Mouse (Mus musculus) liver, embryonic 12.5 days (tissue): ENCODE results near the gene Map1b. TPM values are rescaled to one million over a fixed set of nuclear protein-coding genes. Genes with fewer than 3 reads are reported as not detected.
A peak's percentile ranks its signal among the peaks of the same experiment; 100 is the strongest.

ENCODE experiments used
- ATAC-seq: fragments of 200-750 bp; cut with Nextera tagmentation; 2 replicates; pipeline ENCODE4 v1.8.0; 2017; ENCODE audit warnings: moderate number of reproducible peaks, mild to moderate bottlenecking, moderate library complexity
- H3K27ac ChIP-seq: fragments of 300-500 bp; sonication (generic); 2 replicates; pipeline ENCODE4 v1.5.1; 2016; ENCODE audit warnings: mild to moderate bottlenecking
- H3K27me3 ChIP-seq: fragments of 300-500 bp; sonication (generic); replicated peaks from 2 replicates; pipeline ENCODE4 v1.6.1; 2016; ENCODE audit warnings: mild to moderate bottlenecking, moderate library complexity
- H3K36me3 ChIP-seq: fragments of 300-500 bp; sonication (generic); 2 replicates; pipeline ENCODE4 v1.6.1; 2016; ENCODE audit warnings: mild to moderate bottlenecking, moderate library complexity
- H3K4me1 ChIP-seq: fragments of 300-500 bp; sonication (generic); 2 replicates; pipeline ENCODE4 v1.6.1; 2016
- H3K4me2 ChIP-seq: fragments of 300-500 bp; sonication (generic); 2 replicates; pipeline ENCODE4 v1.6.1; 2016; ENCODE audit warnings: mild to moderate bottlenecking, moderate library complexity
- H3K4me3 ChIP-seq: fragments of 300-500 bp; sonication (generic); 2 replicates; pipeline ENCODE4 v1.5.1; 2016; ENCODE audit warnings: mild to moderate bottlenecking, moderate library complexity
- H3K9ac ChIP-seq: fragments of 300-500 bp; sonication (generic); 2 replicates; pipeline ENCODE4 v1.6.1; 2016; ENCODE audit warnings: mild to moderate bottlenecking, moderate library complexity
- H3K9me3 ChIP-seq: fragments of 300-500 bp; sonication (generic); replicated peaks from 2 replicates; pipeline ENCODE4 v1.6.1; 2016; ENCODE audit warnings: mild to moderate bottlenecking, moderate library complexity
- WGBS: fragments of 180-500 bp; shearing (Covaris S2); methylation state at CpG from one replicate; pipeline ENCODE4 v1.1.7; 2016; ENCODE audit not compliant: insufficient replicate concordance; 5-methylcytosine and 5-hydroxymethylcytosine counted together
- polyA plus RNA-seq: library from polyadenylated mRNA; unstranded; fragments of >200 nt; fragmentation: Nextera tagmentation; extraction: Ambion mirVana; gene quantifications from 2 replicates; pipeline ENCODE4 v1.2.1, GENCODE M21; 2016

The Map1b gene
- 11.2 and 12.7 TPM in 2 replicates for polyA plus RNA-seq

- peaks cover 16% of the 10 kb centered on the region for H3K4me1 ChIP-seq
- H3K27ac ChIP-seq, result no peak within 1 kb of the TSS
- H3K9me3 ChIP-seq, result no peaks in the 10 kb centered on the region
- 3% methylated on average over 24 of the region's 32 CpGs for WGBS
- peak within 1 kb of the TSS; percentile 35 for H3K9ac ChIP-seq
- no peaks in the 10 kb centered on the region for H3K36me3 ChIP-seq
- peaks cover 63% of the 10 kb centered on the region for H3K27me3 ChIP-seq
- peak within 1 kb of the TSS; percentile 56 for H3K4me3 ChIP-seq
- H3K4me2 ChIP-seq, result peak within 1 kb of the TSS; percentile 72
- ATAC-seq, result peak; percentile 42; the same call in 1 of the 2 replicates
These were observed at the start of gene Map1b for GRCm38 (mm10) chr13:99516448-99516881. TSS of gene Map1b (minus strand) at chr13:99516540.

- ATAC-seq, result no peak
- no peak overlapping the region for H3K4me3 ChIP-seq
- WGBS, result 16% methylated on average over 3 of the region's 3 CpGs
- H3K27me3 ChIP-seq, result no peaks in the 10 kb centered on the region
- no peaks in the 10 kb centered on the region for H3K36me3 ChIP-seq
- H3K27ac ChIP-seq, result no peak overlapping the region
- no peaks in the 10 kb centered on the region for H3K9me3 ChIP-seq
- H3K9ac ChIP-seq, result no peak overlapping the region
- H3K4me2 ChIP-seq, result no peak overlapping the region
- H3K4me1 ChIP-seq, result no peaks in the 10 kb centered on the region
These were observed 48.0 kb upstream of the Map1b start for GRCm38 (mm10) chr13:99564346-99564745.

- no peak overlapping the region for H3K4me2 ChIP-seq
- H3K9ac ChIP-seq, result no peak overlapping the region
- no peak overlapping the region for H3K27ac ChIP-seq
- H3K4me3 ChIP-seq, result no peak overlapping the region
- ATAC-seq, result no peak
- H3K4me1 ChIP-seq, result no peaks in the 10 kb centered on the region
- WGBS, result 40% methylated on average over 3 of the region's 3 CpGs
- H3K27me3 ChIP-seq, result no peaks in the 10 kb centered on the region
- no peaks in the 10 kb centered on the region for H3K36me3 ChIP-seq
- no peaks in the 10 kb centered on the region for H3K9me3 ChIP-seq
These were observed 46.7 kb upstream of the Map1b start for GRCm38 (mm10) chr13:99563021-99563420.

GRCm38 (mm10) chr13:99561843-99562550 lies 45.7 kb upstream of the Map1b start:
- H3K27me3 ChIP-seq, result no peaks in the 10 kb centered on the region

GRCm38 (mm10) chr13:99560674-99561639 lies 44.6 kb upstream of the Map1b start:
- Histone ChIP-seq H3K36me3 (no peaks in the 10 kb centered on the region), H3K27ac (no peak overlapping the region), H3K4me3 (no peak overlapping the region), H3K4me2 (no peak overlapping the region), H3K4me1 (no peaks in the 10 kb centered on the region), H3K27me3 (no peaks in the 10 kb centered on the region), H3K9ac (no peak overlapping the region), H3K9me3 (no peaks in the 10 kb centered on the region)
- 45% methylated on average over 12 of the region's 13 CpGs for WGBS
- no peak for ATAC-seq

More at GRCm38 (mm10) chr13:99561843-99562550, 45.7 kb upstream of the Map1b start:
- no peak for ATAC-seq
- H3K9me3 ChIP-seq, result no peaks in the 10 kb centered on the region
- H3K4me3 ChIP-seq, result no peak overlapping the region
- no peaks in the 10 kb centered on the region for H3K4me1 ChIP-seq
- no peaks in the 10 kb centered on the region for H3K36me3 ChIP-seq
- H3K4me2 ChIP-seq, result no peak overlapping the region
- H3K27ac ChIP-seq, result no peak overlapping the region
- WGBS, result 48% methylated on average over 10 of the region's 10 CpGs
- H3K9ac ChIP-seq, result no peak overlapping the region

- H3K36me3 ChIP-seq, result no peaks in the 10 kb centered on the region
- no peak overlapping the region for H3K4me2 ChIP-seq
- H3K9ac ChIP-seq, result no peak overlapping the region
- H3K9me3 ChIP-seq, result no peaks in the 10 kb centered on the region
- H3K27ac ChIP-seq, result no peak overlapping the region
- whole genome bisulfite sequencing, result 51% methylated on average over 12 of the region's 12 CpGs
- H3K27me3 ChIP-seq, result no peaks in the 10 kb centered on the region
- H3K4me1 ChIP-seq, result no peaks in the 10 kb centered on the region
- no peak for ATAC-seq
- H3K4me3 ChIP-seq, result no peak overlapping the region
These were observed 42.0 kb upstream of the Map1b start for GRCm38 (mm10) chr13:99558216-99558906.

GRCm38 (mm10) chr13:99557813-99558212 lies 41.5 kb upstream of the Map1b start:
- Histone ChIP-seq H3K4me1 (no peaks in the 10 kb centered on the region), H3K27ac (no peak overlapping the region), H3K36me3 (no peaks in the 10 kb centered on the region), H3K4me2 (no peak overlapping the region), H3K9ac (no peak overlapping the region), H3K4me3 (no peak overlapping the region), H3K27me3 (no peaks in the 10 kb centered on the region), H3K9me3 (no peaks in the 10 kb centered on the region)
- 44% methylated on average over 15 of the region's 15 CpGs for WGBS
- no peak for ATAC-seq

- H3K4me3 ChIP-seq, result no peak overlapping the region
- H3K4me1 ChIP-seq, result no peaks in the 10 kb centered on the region
- H3K36me3 ChIP-seq, result no peaks in the 10 kb centered on the region
- H3K27me3 ChIP-seq, result no peaks in the 10 kb centered on the region
- ATAC-seq, result no peak
- H3K27ac ChIP-seq, result no peak overlapping the region
- WGBS, result 62% methylated on average over 5 of the region's 5 CpGs
- H3K9ac ChIP-seq, result no peak overlapping the region
- H3K4me2 ChIP-seq, result no peak overlapping the region
- no peaks in the 10 kb centered on the region for H3K9me3 ChIP-seq
These were observed 41.0 kb upstream of the Map1b start for GRCm38 (mm10) chr13:99557331-99557730.

GRCm38 (mm10) chr13:99554960-99555359 lies 38.6 kb upstream of the Map1b start:
- ATAC-seq, result no peak

GRCm38 (mm10) chr13:99554466-99554865 lies 38.1 kb upstream of the Map1b start:
- Histone ChIP-seq H3K4me1 (no peaks in the 10 kb centered on the region), H3K27ac (no peak overlapping the region), H3K36me3 (no peaks in the 10 kb centered on the region), H3K27me3 (no peaks in the 10 kb centered on the region), H3K4me2 (no peak overlapping the region), H3K9me3 (no peaks in the 10 kb centered on the region), H3K9ac (no peak overlapping the region), H3K4me3 (no peak overlapping the region)
- 53% methylated on average over 6 of the region's 6 CpGs for WGBS
- no peak for ATAC-seq

More at GRCm38 (mm10) chr13:99554960-99555359, 38.6 kb upstream of the Map1b start:
- WGBS, result 44% methylated on average over 8 of the region's 8 CpGs
- Histone ChIP-seq H3K9ac (no peak overlapping the region), H3K36me3 (no peaks in the 10 kb centered on the region), H3K4me1 (no peaks in the 10 kb centered on the region), H3K9me3 (no peaks in the 10 kb centered on the region), H3K27ac (no peak overlapping the region), H3K4me3 (no peak overlapping the region), H3K27me3 (no peaks in the 10 kb centered on the region), H3K4me2 (no peak overlapping the region)

- Histone ChIP-seq H3K4me1 (no peaks in the 10 kb centered on the region), H3K9me3 (no peaks in the 10 kb centered on the region), H3K36me3 (no peaks in the 10 kb centered on the region), H3K4me3 (no peak overlapping the region), H3K27ac (no peak overlapping the region), H3K4me2 (no peak overlapping the region), H3K9ac (no peak overlapping the region), H3K27me3 (no peaks in the 10 kb centered on the region)
- 73% methylated on average over 4 of the region's 4 CpGs for WGBS
- ATAC-seq, result no peak
These were observed 36.0 kb upstream of the Map1b start for GRCm38 (mm10) chr13:99552381-99552780.
